Mouse (Mus musculus) lung, postnatal 0 days (tissue): ENCODE measurements around the gene Slc38a6.

Source experiments
- CTCF ChIP-seq: IDR thresholded peaks from 2 replicates; pipeline ENCODE4 v1.5.1; 2016; ENCODE audit warnings: antibody characterized with exemption, mild to moderate bottlenecking
- EP300 ChIP-seq: IDR thresholded peaks from 2 replicates; pipeline ENCODE4 v1.6.1; 2016; ENCODE audit warnings: antibody characterized with exemption, mild to moderate bottlenecking, control low read depth

- TF ChIP-seq EP300 (no peak), CTCF (no peak)
Observed at GRCm38 (mm10) chr12:73394571-73394970, 108.0 kb downstream of the Slc38a6 start.
